Mouse (Mus musculus) MEL (cell line): ENCODE data around the gene Pdpn. TPM values are rescaled to one million over a fixed set of nuclear protein-coding genes. Genes with fewer than 3 reads are reported as not detected.

Source experiments
- DNase-seq: peaks from one replicate; pipeline ENCODE4 v3.0.0; 2011; ENCODE audit warnings: low read depth, low spot score
- H3K27ac ChIP-seq: 2 replicates; pipeline ENCODE4 v1.5.1; 2012; ENCODE audit warnings: low read depth, mild to moderate bottlenecking, control low read depth, low read length, moderate library complexity; ENCODE audit not compliant: control insufficient read depth
- H3K27me3 ChIP-seq, 2 experiments: fragments of 150-350 bp in 1 of 2; sonication (generic) in 1 of 2; 2 replicates each; pipeline ENCODE4 v1.6.1; 2012; ENCODE audit warnings: low read length in 2 of 2, mild to moderate bottlenecking in 2 of 2, improper control_type of control experiment in 1 of 2, moderate library complexity in 1 of 2; ENCODE audit not compliant: insufficient read depth in 2 of 2, control insufficient read depth in 1 of 2
- H3K36me3 ChIP-seq, 2 experiments: 2 replicates each; pipeline ENCODE4 v1.6.1; 2012 to 2014; ENCODE audit warnings: low read length in 2 of 2, improper control_type of control experiment in 1 of 2, inconsistent platforms in 1 of 2, mild to moderate bottlenecking in 1 of 2; ENCODE audit not compliant: insufficient read depth in 2 of 2, control insufficient read depth in 1 of 2
- H3K4me1 ChIP-seq, 2 experiments: fragments of 150-350 bp in 1 of 2; sonication (generic) in 1 of 2; 2 replicates each; pipeline ENCODE4 v1.6.1; 2012; ENCODE audit warnings: low read length in 2 of 2, improper control_type of control experiment in 1 of 2, mild to moderate bottlenecking in 1 of 2; ENCODE audit not compliant: insufficient read depth in 2 of 2, control insufficient read depth in 1 of 2
- H3K4me3 ChIP-seq, 2 experiments: fragments of 150-350 bp in 1 of 2; sonication (generic) in 1 of 2; 2 replicates each; pipeline ENCODE4 v1.5.1; 2012; ENCODE audit warnings: low read depth in 2 of 2, low read length in 2 of 2, mild to moderate bottlenecking in 2 of 2, moderate library complexity in 2 of 2, control low read depth in 1 of 2, improper control_type of control experiment in 1 of 2; ENCODE audit not compliant: control insufficient read depth in 1 of 2, insufficient read depth in 1 of 2
- H3K79me2 ChIP-seq: 2 replicates; pipeline ENCODE4 v1.6.1; 2012; ENCODE audit warnings: mild to moderate bottlenecking, low read length, moderate library complexity; ENCODE audit not compliant: control insufficient read depth, poor library complexity, insufficient read depth
- H3K9ac ChIP-seq: 2 replicates; pipeline ENCODE4 v1.6.1; 2012; ENCODE audit warnings: low read depth, mild to moderate bottlenecking, control low read depth, low read length, moderate library complexity; ENCODE audit not compliant: control insufficient read depth, poor library complexity, severe bottlenecking
- H3K9me3 ChIP-seq: fragments of 150-350 bp; sonication (generic); replicated peaks from 2 replicates; pipeline ENCODE4 v1.6.1; 2012; ENCODE audit warnings: mild to moderate bottlenecking, low read length, improper control_type of control experiment, moderate library complexity; ENCODE audit not compliant: insufficient read depth
- BHLHE40 ChIP-seq: IDR thresholded peaks from 2 replicates; pipeline ENCODE4 v1.6.1; 2012; ENCODE audit warnings: low read depth, mild to moderate bottlenecking, inconsistent platforms, low read length, improper control_type of control experiment, borderline replicate concordance
- CTCF ChIP-seq, 3 experiments: IDR thresholded peaks in 2 of 3; conservative IDR thresholded peaks in 1 of 3; 2 replicates each; pipeline ENCODE4 v1.5.1; 2011 to 2012; ENCODE audit warnings: low read length in 3 of 3, low read depth in 2 of 3, mild to moderate bottlenecking in 2 of 3, improper control_type of control experiment in 1 of 3, inconsistent platforms in 1 of 3, mixed read lengths in 1 of 3, moderate library complexity in 1 of 3; ENCODE audit not compliant: control insufficient read depth in 1 of 3, insufficient read depth in 1 of 3, poor library complexity in 1 of 3, severe bottlenecking in 1 of 3
- E2F4 ChIP-seq: IDR thresholded peaks from 2 replicates; pipeline ENCODE4 v1.6.1; 2011; ENCODE audit warnings: low read depth, low read length, improper control_type of control experiment, borderline replicate concordance
- GABPA ChIP-seq: IDR thresholded peaks from 2 replicates; pipeline ENCODE4 v1.6.1; 2012; ENCODE audit warnings: low read depth, mild to moderate bottlenecking, inconsistent platforms, low read length, improper control_type of control experiment, moderate library complexity
- GATA1 ChIP-seq: IDR thresholded peaks from 2 replicates; pipeline ENCODE4 v1.6.1; 2011; ENCODE audit warnings: low read depth, low read length, improper control_type of control experiment
- MAFK ChIP-seq: IDR thresholded peaks from 2 replicates; pipeline ENCODE4 v1.6.1; 2011; ENCODE audit warnings: low read depth, mild to moderate bottlenecking, low read length, improper control_type of control experiment, borderline replicate concordance
- MEF2A ChIP-seq: IDR thresholded peaks from 2 replicates; pipeline ENCODE4 v1.6.1; 2014; ENCODE audit warnings: low read depth, mild to moderate bottlenecking, inconsistent platforms, low read length, improper control_type of control experiment; ENCODE audit not compliant: poor library complexity, insufficient replicate concordance, severe bottlenecking; ENCODE audit errors: extremely low read depth
- MYB ChIP-seq: IDR thresholded peaks from 2 replicates; pipeline ENCODE4 v1.6.1; 2011; ENCODE audit warnings: mild to moderate bottlenecking, low read depth, low read length, improper control_type of control experiment
- NELFE ChIP-seq: IDR thresholded peaks from 2 replicates; pipeline ENCODE4 v1.6.1; 2011; ENCODE audit warnings: low read depth, low read length, improper control_type of control experiment
- POLR2AphosphoS2 ChIP-seq: IDR thresholded peaks from 2 replicates; pipeline ENCODE4 v1.6.1; 2011; ENCODE audit warnings: low read length, improper control_type of control experiment
- TAL1 ChIP-seq: IDR thresholded peaks from 2 replicates; pipeline ENCODE4 v1.6.1; 2012; ENCODE audit warnings: mild to moderate bottlenecking, inconsistent platforms, low read length, moderate library complexity, mixed read lengths
- TBP ChIP-seq: IDR thresholded peaks from 2 replicates; pipeline ENCODE4 v1.8.0; 2011; ENCODE audit warnings: low read depth, low read length, improper control_type of control experiment
- USF1 ChIP-seq: IDR thresholded peaks from 2 replicates; pipeline ENCODE4 v1.6.1; 2014; ENCODE audit warnings: low read depth, mild to moderate bottlenecking, inconsistent platforms, low read length, improper control_type of control experiment, moderate library complexity
- ZKSCAN1 ChIP-seq: IDR thresholded peaks from 2 replicates; pipeline ENCODE4 v1.6.1; 2012; ENCODE audit warnings: low read depth, mild to moderate bottlenecking, inconsistent platforms, low read length, improper control_type of control experiment, moderate library complexity
- polyA plus RNA-seq, 2 experiments: library from polyadenylated mRNA; stranded (reverse) in 1 of 2; unstranded in 1 of 2; fragments of >175 nt in 1 of 2; fragments of >200 nt in 1 of 2; gene quantifications; 2 replicates each; pipeline versions ENCODE4 v1.2.1 to v1.2.4; 2012; ENCODE audit warnings: low replicate concordance in 2 of 2, low read depth in 1 of 2; ENCODE audit not compliant: insufficient read length in 2 of 2, insufficient read depth in 1 of 2, missing spikeins in 1 of 2
- total RNA-seq: library from RNA; depleted of rRNA; stranded (reverse); fragments of 300-350 nt; gene quantifications from 2 replicates; pipeline ENCODE4 v1.2.3, GENCODE M21; 2012

Pdpn gene
- total and polyA plus RNA-seq, 3 experiments: not detected

DNA sequence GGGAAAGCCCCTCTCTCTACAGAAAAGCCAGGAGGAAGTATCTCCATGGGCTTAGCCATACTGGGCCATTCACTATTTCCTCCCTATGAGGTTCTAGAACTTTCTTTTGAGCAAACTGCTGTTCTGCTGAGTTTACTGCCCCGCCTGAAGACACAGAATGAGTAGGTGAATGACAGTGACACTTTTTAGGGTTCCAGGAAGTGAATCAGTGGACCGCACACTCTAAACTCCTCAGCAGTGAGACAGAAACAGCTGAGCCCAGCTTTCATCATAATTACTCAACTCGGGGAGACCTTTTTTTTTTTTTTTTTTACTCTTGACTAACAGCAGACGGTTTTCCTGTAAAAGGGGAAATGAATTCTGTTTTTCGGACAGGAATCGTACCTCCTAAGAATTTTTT lies 10.9 kb downstream of the Pdpn start:
- no peak for DNase-seq
- Histone ChIP-seq H3K4me3 (no peak overlapping the region), H3K27ac (no peak overlapping the region)

DNA sequence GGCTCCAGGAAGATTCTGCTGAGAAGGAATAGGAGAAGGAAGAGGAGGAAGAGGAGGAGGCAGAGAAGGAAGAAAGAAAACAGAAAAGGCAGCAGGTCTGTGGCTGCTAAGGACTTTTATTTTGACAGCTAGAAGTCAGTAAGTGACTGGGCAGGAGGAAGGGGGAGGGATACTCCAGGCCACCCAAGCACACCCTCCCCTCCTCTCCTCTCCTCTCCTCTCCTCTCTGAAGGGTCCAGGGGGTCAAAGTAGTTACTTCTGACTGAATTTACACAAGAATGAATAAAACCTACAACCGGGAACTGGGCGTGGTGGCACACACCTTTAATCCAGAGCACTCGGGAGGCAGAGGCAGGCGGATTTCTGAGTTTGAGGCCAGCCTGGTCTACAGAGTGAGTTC lies 12.3 kb downstream of the Pdpn start:
- Histone ChIP-seq H3K4me1 (no peaks in the 10 kb centered on the region), H3K4me3 (no peak overlapping the region), H3K9ac (no peak overlapping the region), H3K27ac (no peak overlapping the region), H3K9me3 (no peaks in the 10 kb centered on the region), H3K27me3 (no peaks in the 10 kb centered on the region), H3K79me2 (no peaks in the 10 kb centered on the region), H3K36me3 (no peaks in the 10 kb centered on the region)
- TF ChIP-seq USF1 (no peak), POLR2AphosphoS2 (no peak), TBP (no peak), NELFE (no peak), GATA1 (no peak), MYB (no peak), E2F4 (no peak), GABPA (no peak), ZKSCAN1 (no peak), TAL1 (no peak), CTCF (IDR thresholded peaks at IDR 0.05 in 2 of 3, conservative IDR thresholded peaks at IDR 0.05 in 1 of 3; ENCODE audit: control insufficient read depth in 1 of 3, insufficient read depth in 1 of 3, low read depth in 2 of 3, low read length in 3 of 3, poor library complexity in 1 of 3, severe bottlenecking in 1 of 3) (no peak), BHLHE40 (no peak)
- no peak for DNase-seq

More for the DNA sequence above, 10.9 kb downstream of the Pdpn start:
- Histone ChIP-seq H3K79me2 (no peaks in the 10 kb centered on the region), H3K9me3 (no peaks in the 10 kb centered on the region), H3K9ac (no peak overlapping the region), H3K27me3 (no peaks in the 10 kb centered on the region), H3K4me1 (no peaks in the 10 kb centered on the region), H3K36me3 (no peaks in the 10 kb centered on the region)
- TF ChIP-seq MEF2A: no peak

GRCm38 (mm10) chr4:143280166-143280565 lies 19.2 kb downstream of the Pdpn start:
- H3K27me3 ChIP-seq: no peaks in the 10 kb centered on the region
- H3K9me3 ChIP-seq: no peaks in the 10 kb centered on the region
- DNase-seq: peak; percentile 28
- no peak for TF ChIP-seq MAFK
- peak in 2 of 3 experiments; percentile 16 to 24; a peak in 1 of 6 replicates for TF ChIP-seq CTCF (IDR thresholded peaks at IDR 0.05 in 2 of 3, conservative IDR thresholded peaks at IDR 0.05 in 1 of 3; ENCODE audit: control insufficient read depth in 1 of 3, insufficient read depth in 1 of 3, low read depth in 2 of 3, low read length in 3 of 3, poor library complexity in 1 of 3, severe bottlenecking in 1 of 3)
- no peaks in the 10 kb centered on the region for H3K4me1 ChIP-seq
- H3K9ac ChIP-seq: no peak overlapping the region
- no peaks in the 10 kb centered on the region for H3K79me2 ChIP-seq
- H3K27ac ChIP-seq: no peak overlapping the region
- H3K4me3 ChIP-seq: no peak overlapping the region
- H3K36me3 ChIP-seq: no peaks in the 10 kb centered on the region
